Mouse (Mus musculus) E14TG2a.4 (cell line): ENCODE measurements around the gene Bpgm.

ENCODE experiments used
- H3K27me3 ChIP-seq: 2 replicates; pipeline ENCODE4 v1.6.1; 2014; ENCODE audit warnings: low read length, control low read depth; ENCODE audit not compliant: insufficient read depth
- H3K36me3 ChIP-seq: 2 replicates; pipeline ENCODE4 v1.6.1; 2014; ENCODE audit warnings: low read length, control low read depth; ENCODE audit not compliant: insufficient read depth
- H3K4me1 ChIP-seq: replicated peaks from 2 replicates; pipeline ENCODE4 v1.6.1; 2014; ENCODE audit warnings: low read depth, low read length, control low read depth
- H3K4me3 ChIP-seq: replicated peaks from 2 replicates; pipeline ENCODE4 v1.5.1; 2014; ENCODE audit warnings: mild to moderate bottlenecking, low read length
- H3K9me3 ChIP-seq: 2 replicates; pipeline ENCODE4 v1.6.1; 2014; ENCODE audit warnings: low read length, control low read depth
- CTCF ChIP-seq: conservative IDR thresholded peaks from 2 replicates; pipeline ENCODE4 v1.5.1; 2014; ENCODE audit warnings: low read length
- NANOG ChIP-seq: IDR thresholded peaks from 2 replicates; pipeline ENCODE4 v1.6.1; 2014; ENCODE audit warnings: borderline replicate concordance, low read length, mixed read lengths
- POU5F1 ChIP-seq: IDR thresholded peaks from 2 replicates; pipeline ENCODE4 v1.6.1; 2014; ENCODE audit warnings: low read length, borderline replicate concordance

Gene Bpgm

DNA sequence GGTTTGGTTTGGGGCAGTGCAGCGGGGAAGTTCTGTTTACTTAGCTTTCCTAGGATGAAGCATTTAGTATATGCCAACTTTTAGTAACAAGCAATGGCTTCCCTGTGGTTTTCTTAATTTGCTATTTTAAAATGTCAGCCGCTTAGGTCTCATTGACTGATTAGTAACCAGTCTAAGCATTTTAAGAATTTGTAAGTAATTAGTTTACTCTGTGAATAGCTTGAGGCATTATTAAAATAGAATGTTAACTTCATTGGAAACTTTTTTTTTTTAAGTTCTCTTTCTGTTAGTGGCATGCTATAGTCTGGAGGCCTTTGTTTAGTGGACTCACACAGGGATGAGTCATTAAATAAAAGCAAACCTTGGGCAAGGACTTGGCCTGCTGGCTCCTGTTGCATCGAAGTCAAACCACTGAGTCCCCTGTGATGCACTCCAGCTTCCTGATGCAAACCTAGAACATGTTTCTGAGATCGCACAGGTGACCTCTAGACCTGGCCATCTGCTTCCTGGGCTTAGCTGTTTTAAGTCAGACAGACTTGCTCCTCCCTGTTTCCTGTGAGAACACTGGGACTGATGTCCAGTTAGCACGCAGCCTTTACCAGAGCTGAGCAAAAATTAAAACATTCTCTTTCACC lies 22.1 kb downstream of the Bpgm start:
- Histone ChIP-seq H3K9me3 (no peaks in the 10 kb centered on the region), H3K4me1 (peaks cover 13% of the 10 kb centered on the region), H3K36me3 (no peaks in the 10 kb centered on the region), H3K4me3 (no peak overlapping the region), H3K27me3 (no peaks in the 10 kb centered on the region)
- no peak for TF ChIP-seq NANOG
- TF ChIP-seq POU5F1: no peak
- TF ChIP-seq CTCF: no peak

DNA sequence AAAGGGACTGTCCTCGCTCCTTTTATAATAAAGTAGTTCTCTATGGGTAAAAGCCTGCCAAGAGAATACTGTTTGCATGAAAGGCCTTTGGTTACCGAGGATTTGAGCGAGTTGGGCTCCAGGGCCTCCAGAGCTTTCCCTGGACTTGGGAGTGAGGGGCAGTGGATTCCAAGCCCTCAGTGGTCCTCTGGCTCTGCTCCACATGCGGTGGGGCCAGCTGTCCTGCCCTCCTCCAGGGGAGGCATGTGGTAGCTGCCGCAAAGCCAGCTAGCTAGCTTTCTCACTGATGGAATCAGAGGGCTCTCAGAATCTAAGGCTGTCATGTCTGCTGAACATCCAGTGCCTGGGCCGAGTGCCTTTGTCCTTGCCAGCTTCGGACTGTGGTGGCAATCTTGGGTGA lies 26.3 kb downstream of the Bpgm start:
- no peaks in the 10 kb centered on the region for H3K27me3 ChIP-seq
- H3K4me1 ChIP-seq: peaks cover 12% of the 10 kb centered on the region
- no peaks in the 10 kb centered on the region for H3K9me3 ChIP-seq
- TF ChIP-seq NANOG (no peak), POU5F1 (no peak), CTCF (no peak)
- H3K36me3 ChIP-seq: no peaks in the 10 kb centered on the region
- H3K4me3 ChIP-seq: no peak overlapping the region

DNA sequence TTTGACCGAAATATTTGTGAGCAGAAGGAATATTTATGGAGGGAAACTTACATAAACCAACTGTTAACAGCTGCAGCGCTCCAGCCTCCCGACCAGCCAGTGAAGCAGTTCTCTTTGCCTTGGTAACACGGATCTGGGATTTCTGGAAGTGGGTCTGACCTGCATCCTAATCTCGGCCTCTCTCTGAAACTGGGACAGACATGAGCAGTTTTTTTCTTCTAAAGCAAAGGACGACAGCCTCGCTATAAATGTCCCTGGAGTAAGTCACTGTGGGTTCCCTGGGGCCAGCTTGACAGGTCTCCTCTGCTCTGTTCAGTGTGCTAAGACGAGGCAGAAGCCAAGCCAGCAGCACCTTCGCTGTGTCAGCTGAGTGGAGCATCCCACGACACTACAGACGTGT lies 29.9 kb downstream of the Bpgm start:
- no peaks in the 10 kb centered on the region for H3K36me3 ChIP-seq
- peaks cover 11% of the 10 kb centered on the region for H3K4me1 ChIP-seq
- no peaks in the 10 kb centered on the region for H3K27me3 ChIP-seq
- no peak for TF ChIP-seq POU5F1
- no peak for TF ChIP-seq CTCF
- TF ChIP-seq NANOG: no peak
- H3K4me3 ChIP-seq: no peak overlapping the region
- H3K9me3 ChIP-seq: no peaks in the 10 kb centered on the region

DNA sequence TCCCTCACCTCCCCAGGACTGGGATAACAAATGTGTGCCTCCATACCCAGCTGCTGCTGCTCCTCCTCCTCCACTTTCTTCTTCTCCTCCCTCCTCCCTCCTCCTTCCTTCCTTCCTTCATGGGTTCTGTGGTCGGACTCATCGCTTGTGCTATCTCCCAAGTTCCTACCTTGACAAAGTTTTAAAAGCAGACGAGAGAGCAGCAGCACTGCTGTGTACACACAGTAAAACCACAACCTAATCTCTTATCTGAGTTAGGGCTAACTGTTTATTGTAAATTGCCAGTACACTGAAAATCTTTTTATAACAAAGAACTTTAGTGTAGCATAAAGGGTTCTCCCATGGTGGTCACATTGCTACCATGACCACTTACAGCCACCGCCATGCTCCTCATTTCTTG lies 31.6 kb downstream of the Bpgm start:
- no peaks in the 10 kb centered on the region for H3K36me3 ChIP-seq
- H3K4me3 ChIP-seq: no peak overlapping the region
- H3K4me1 ChIP-seq: peaks cover 11% of the 10 kb centered on the region
- TF ChIP-seq CTCF: no peak
- TF ChIP-seq POU5F1: no peak
- no peak for TF ChIP-seq NANOG
- no peaks in the 10 kb centered on the region for H3K9me3 ChIP-seq
- H3K27me3 ChIP-seq: no peaks in the 10 kb centered on the region

- no peaks in the 10 kb centered on the region for H3K36me3 ChIP-seq
- H3K4me3 ChIP-seq: no peak overlapping the region
- peaks cover 11% of the 10 kb centered on the region for H3K4me1 ChIP-seq
- no peaks in the 10 kb centered on the region for H3K27me3 ChIP-seq
- TF ChIP-seq NANOG (no peak), POU5F1 (no peak), CTCF (no peak)
- no peaks in the 10 kb centered on the region for H3K9me3 ChIP-seq
These were observed 32.0 kb downstream of the Bpgm start for GRCm38 (mm10) chr6:34508016-34508415.

- H3K4me3 ChIP-seq: no peak overlapping the region
- H3K27me3 ChIP-seq: peaks cover 2% of the 10 kb centered on the region; the same call in 1 of the 2 replicates
- no peaks in the 10 kb centered on the region for H3K4me1 ChIP-seq
- H3K9me3 ChIP-seq: no peaks in the 10 kb centered on the region
- TF ChIP-seq NANOG (no peak), CTCF (no peak), POU5F1 (no peak)
- no peaks in the 10 kb centered on the region for H3K36me3 ChIP-seq
These were observed 34.3 kb downstream of the Bpgm start for GRCm38 (mm10) chr6:34510277-34510676.

DNA sequence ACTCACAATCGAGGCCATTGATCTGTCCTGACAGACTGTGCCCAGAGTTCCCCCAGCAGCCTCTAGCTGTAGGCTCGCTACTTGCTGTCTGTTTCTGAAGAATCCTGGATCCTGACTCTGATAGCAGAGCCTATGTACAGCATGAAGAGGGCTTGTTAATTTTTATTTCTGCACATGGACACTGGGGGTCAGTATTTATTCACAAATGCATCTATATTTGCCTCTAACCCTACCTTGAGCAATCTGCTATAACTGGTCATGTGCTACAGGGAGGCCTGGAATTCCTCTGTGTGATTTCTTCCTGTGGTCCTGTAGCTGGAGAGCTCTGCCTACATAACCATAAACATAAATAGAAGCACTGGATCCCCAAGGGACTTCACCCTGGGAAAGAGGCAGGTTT lies 35.4 kb downstream of the Bpgm start:
- no peaks in the 10 kb centered on the region for H3K9me3 ChIP-seq
- no peak overlapping the region for H3K4me3 ChIP-seq
- no peak for TF ChIP-seq NANOG
- TF ChIP-seq CTCF: peak; percentile 16; the same call in 1 of the 2 replicates
- peaks cover 3% of the 10 kb centered on the region; the same call in 1 of the 2 replicates for H3K27me3 ChIP-seq
- H3K4me1 ChIP-seq: no peaks in the 10 kb centered on the region
- no peaks in the 10 kb centered on the region for H3K36me3 ChIP-seq

DNA sequence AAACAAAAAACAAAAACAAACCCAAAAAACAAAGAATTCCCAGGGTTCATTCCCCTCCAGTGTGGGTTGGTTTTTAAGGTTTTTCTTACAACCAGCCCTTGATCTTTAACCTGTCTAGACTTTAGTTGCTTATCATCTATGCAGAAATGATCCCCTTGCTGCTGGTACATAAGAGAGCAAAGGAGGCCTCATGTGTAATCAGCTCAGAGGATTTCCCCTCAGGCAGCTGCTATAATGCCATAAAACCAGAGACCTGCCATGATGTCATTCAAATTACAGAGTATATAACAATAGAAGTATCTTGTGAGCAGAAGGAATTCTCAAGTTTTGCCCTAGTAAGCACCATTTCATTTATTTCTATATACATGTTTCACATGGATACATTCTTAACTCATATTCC lies 36.7 kb downstream of the Bpgm start:
- TF ChIP-seq CTCF (no peak), NANOG (no peak), POU5F1 (no peak)
- Histone ChIP-seq H3K4me1 (no peaks in the 10 kb centered on the region), H3K27me3 (peaks cover 3% of the 10 kb centered on the region; the same call in 1 of the 2 replicates), H3K36me3 (no peaks in the 10 kb centered on the region), H3K9me3 (no peaks in the 10 kb centered on the region), H3K4me3 (no peak overlapping the region)

DNA sequence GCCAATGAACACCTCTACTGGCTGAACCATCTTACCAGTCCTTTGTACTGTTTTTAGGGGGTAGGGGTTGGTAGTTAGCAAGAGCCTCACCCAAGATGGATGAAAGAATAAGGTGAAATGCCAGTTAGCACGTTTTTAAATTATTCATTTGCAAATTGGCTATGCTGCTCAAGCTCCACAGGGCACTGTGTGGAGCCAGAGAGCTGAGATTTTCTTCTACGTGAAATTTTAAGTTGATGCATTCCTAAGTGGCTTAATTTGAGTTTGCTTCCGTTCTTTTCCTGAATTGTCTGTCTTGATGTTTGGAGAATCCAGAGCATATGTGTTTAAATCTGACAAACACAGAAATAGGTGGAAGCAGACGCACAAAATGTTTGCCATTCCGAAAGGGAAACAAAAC lies 38.6 kb downstream of the Bpgm start:
- H3K4me3 ChIP-seq: no peak overlapping the region
- no peaks in the 10 kb centered on the region for H3K4me1 ChIP-seq
- TF ChIP-seq NANOG: no peak
- TF ChIP-seq CTCF: no peak
- TF ChIP-seq POU5F1: no peak
- H3K36me3 ChIP-seq: no peaks in the 10 kb centered on the region
- H3K27me3 ChIP-seq: peaks cover 3% of the 10 kb centered on the region; the same call in 1 of the 2 replicates
- no peaks in the 10 kb centered on the region for H3K9me3 ChIP-seq
